Mouse (Mus musculus) adrenal gland, postnatal 25 days (tissue): ENCODE measurements around the gene Mitf. TPM values are rescaled to one million over a fixed set of nuclear protein-coding genes. Genes with fewer than 3 reads are reported as not detected.

Source experiments
- DNase-seq: peaks from one replicate; pipeline ENCODE4 v3.0.0; 2021; ENCODE audit warnings: mixed read lengths
- total RNA-seq: library from RNA; stranded (reverse); gene quantifications from 2 replicates; pipeline ENCODE4 v1.2.3, GENCODE M21; 2021

Gene Mitf
- total RNA-seq, 1 experiment from 2014 or later, result 7.6 TPM

GRCm38 (mm10) chr6:97882931-97883330 is 76.1 kb downstream of the Mitf start:
- no peak for DNase-seq

- DNase-seq, result no peak
Measured at GRCm38 (mm10) chr6:97883496-97883895, 76.6 kb downstream of the Mitf start.

GRCm38 (mm10) chr6:97884971-97885370 is 78.1 kb downstream of the Mitf start:
- no peak for DNase-seq

GRCm38 (mm10) chr6:97885606-97886005 is 78.8 kb downstream of the Mitf start:
- DNase-seq, result no peak

GRCm38 (mm10) chr6:97887893-97888292 is 81.0 kb downstream of the Mitf start:
- no peak for DNase-seq

GRCm38 (mm10) chr6:97888596-97888995 is 81.7 kb downstream of the Mitf start:
- DNase-seq, result no peak

GRCm38 (mm10) chr6:97893546-97893945 is 86.7 kb downstream of the Mitf start:
- no peak for DNase-seq

- no peak for DNase-seq
Measured at GRCm38 (mm10) chr6:97897191-97897590, 90.3 kb downstream of the Mitf start.

GRCm38 (mm10) chr6:97898085-97898484 is 91.2 kb downstream of the Mitf start:
- no peak for DNase-seq

GRCm38 (mm10) chr6:97901561-97901960 is 94.7 kb downstream of the Mitf start:
- peak; percentile 62 for DNase-seq

GRCm38 (mm10) chr6:97902205-97902604 is 95.4 kb downstream of the Mitf start:
- DNase-seq, result no peak

GRCm38 (mm10) chr6:97914768-97915167 is 107.9 kb downstream of the Mitf start:
- DNase-seq, result no peak

GRCm38 (mm10) chr6:97916386-97916903 is 109.6 kb downstream of the Mitf start:
- peak; percentile 5 for DNase-seq

GRCm38 (mm10) chr6:97918051-97918450 is 111.2 kb downstream of the Mitf start:
- DNase-seq, result no peak

GRCm38 (mm10) chr6:97918481-97918880 is 111.6 kb downstream of the Mitf start:
- DNase-seq, result no peak

- no peak for DNase-seq
Measured at GRCm38 (mm10) chr6:97919287-97919686, 112.4 kb downstream of the Mitf start.

GRCm38 (mm10) chr6:97921591-97921990 is 114.7 kb downstream of the Mitf start:
- no peak for DNase-seq

- DNase-seq, result no peak
Measured at GRCm38 (mm10) chr6:97924221-97924620, 117.4 kb downstream of the Mitf start.

- no peak for DNase-seq
Measured at GRCm38 (mm10) chr6:97929051-97929450, 122.2 kb downstream of the Mitf start.

- DNase-seq, result no peak
Measured at GRCm38 (mm10) chr6:97929466-97929865, 122.6 kb downstream of the Mitf start.

GRCm38 (mm10) chr6:97937139-97937538 is 130.3 kb downstream of the Mitf start:
- DNase-seq, result no peak

- DNase-seq, result no peak
Measured at GRCm38 (mm10) chr6:97937897-97938614, 131.2 kb downstream of the Mitf start.

GRCm38 (mm10) chr6:97940916-97941315 is 134.1 kb downstream of the Mitf start:
- no peak for DNase-seq
